Mouse (Mus musculus) right cerebral cortex, adult 2 months (tissue): ENCODE measurements around the gene Mrln.

Experiments
- DNase-seq, 2 experiments: peaks; one replicate each; pipeline ENCODE4 v3.0.0; 2021 to 2022; ENCODE audit warnings: low spot score in 2 of 2

The Mrln gene

DNA sequence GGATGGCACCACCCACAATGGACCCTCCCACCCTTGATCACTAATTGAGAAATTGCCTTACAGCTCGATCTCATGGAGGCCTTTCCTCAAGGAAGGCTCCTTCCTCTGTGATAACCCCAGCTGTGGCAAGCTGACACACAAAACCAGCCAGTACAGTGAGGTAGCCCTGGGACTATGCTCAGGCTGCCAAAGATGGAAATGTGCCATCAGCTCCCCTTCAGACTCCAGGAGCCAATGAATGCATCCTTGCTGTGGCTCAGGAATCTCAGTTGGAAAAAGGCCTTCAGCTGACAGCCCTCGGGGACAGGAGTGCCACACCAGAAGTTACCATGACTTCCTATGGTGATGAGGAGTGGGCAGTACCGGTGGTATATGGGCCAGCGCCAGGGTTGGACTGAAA, 50.2 kb downstream of the Mrln start:
- no peak for DNase-seq

DNA sequence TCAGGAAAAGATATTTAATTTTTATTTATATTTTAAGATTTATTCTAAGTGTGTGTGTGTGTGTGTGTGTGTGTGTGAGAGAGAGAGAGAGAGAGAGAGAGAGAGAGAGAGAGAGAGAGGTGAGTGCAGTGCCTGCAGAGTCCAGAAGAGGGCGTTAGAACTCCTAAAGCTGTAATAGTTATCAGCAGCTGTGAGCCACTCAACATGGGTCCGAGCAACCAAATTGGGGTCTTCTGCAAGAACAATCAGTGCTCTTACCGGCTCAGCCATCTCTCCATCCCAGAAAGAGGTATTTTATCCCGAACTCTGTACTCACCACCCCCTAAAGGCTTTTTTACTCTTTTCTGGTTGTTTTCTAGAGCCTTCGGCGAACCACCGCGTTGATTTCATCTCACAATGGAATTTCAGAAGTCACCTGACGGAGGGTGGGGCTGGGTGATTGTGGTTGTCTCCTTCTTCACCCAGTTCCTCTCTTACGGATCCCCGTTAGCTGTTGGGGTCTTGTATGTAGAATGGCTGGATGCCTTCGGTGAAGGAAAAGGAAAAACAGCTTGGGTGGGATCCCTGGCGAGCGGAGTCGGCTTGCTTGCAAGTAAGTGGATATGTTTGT, 51.2 kb downstream of the Mrln start:
- DNase-seq: no peak

DNA sequence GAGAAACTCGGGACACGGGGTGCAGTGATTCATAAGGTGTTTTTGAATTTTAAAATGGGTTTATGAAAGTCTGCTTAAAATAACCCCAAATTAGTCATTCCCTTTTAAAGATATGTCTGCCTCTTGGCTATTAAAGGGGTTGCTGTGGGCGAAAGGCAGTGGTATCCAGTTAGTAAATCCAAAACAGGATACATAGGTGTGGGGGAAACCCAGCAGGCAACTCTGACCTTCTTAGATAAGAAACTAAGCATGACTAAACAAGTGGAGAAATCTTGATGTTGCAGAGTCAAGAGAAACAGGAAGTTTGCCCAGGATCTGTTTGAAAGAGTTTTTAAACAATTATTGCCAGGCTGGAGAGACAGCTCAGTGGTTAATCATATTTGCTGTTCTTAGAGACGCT, 52.6 kb downstream of the Mrln start:
- DNase-seq: no peak

DNA sequence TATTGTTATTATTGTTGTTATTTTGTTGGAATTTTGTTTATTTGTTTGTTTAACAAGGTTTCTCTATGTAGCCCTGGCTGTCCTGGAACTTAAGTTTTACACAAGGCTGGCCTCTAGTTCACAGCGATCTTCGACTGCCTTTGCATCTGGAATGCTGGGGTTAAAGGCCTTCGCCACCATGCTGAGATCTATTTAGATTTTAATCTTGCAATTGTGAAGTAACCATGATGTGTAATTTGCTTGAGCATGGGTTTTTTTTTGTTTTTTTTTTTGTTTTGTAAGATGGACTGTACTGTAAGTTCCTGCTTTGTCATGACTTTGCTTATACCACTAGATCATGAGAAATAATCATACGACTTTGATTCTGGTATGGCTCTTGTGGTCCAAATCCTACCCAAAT, 56.4 kb downstream of the Mrln start:
- no peak for DNase-seq

DNA sequence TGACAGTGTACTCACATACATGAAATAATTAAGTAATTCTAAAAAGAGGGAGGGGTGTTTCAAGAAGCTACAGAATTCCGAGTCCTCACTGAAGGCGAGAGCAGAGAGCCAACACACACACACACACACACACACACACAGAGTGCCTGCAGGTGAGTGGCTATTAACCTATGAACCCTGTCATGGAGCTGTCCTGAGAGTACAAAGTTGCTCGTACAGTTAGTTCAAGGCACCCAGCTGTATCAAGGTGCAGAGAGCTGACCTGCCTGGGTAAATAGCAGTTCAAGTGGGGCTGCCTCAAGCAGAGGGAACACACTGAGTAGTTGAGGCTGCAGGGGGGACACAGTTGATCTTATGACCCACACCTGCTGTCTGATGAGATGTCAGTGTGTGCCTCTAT, 57.6 kb downstream of the Mrln start:
- no peak for DNase-seq

DNA sequence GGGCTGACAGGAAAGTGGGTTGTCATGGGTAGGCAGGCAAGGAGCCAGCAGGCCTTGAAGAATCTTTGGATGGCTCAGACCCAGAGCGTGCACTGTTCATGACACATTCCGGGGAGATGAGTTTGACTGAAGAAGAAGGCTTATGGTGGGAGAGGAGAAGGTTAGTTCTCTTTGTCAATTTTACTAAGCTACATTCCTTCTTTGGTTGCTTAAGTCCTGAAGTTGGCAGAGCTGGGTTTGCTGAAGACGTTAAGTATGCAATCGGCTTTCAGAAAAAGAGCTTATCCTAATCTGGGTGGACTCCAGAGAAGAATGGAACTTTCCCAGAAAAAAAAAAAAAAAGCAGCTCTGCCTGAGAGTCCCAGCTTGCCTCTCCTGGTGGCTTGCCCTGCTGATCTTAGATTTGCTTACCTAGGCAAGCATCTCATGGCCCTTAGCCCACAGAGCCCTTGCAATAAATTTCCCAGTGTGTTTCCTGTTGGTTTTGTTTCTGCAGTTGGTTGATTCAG, 59.3 kb downstream of the Mrln start:
- DNase-seq: no peak

DNA sequence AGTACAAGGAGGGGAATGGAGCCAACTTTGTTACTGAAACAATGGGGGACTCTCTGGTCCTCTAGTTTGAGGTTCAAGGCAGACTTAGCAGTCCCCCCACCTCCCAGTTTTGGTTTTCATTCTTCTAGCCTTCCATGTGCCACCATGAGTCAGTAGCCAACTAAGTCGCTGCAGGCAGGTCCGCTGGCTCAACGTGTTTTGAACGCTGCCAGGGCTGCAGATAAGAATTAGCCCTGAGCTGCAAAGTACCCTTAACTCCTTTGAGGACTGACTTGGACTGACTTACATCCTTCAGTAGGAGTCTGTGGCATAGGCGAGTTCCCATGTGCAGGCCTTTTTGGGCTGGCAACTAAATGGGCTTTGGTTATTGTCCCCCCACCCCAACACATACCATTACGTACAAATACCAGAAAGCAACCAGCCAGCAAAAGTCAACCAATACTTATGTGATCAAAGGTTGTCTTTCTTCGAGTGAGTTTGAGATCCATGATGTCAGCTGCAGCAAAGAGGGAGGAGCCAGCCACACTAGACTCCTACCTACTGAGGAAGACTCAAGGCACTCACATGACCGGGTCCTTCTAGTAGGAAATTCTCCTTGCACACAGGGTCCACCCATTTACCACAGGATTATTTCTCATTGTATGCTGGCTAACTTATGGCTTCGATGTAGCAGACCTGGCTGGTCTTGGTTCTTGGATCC, 60.0 kb downstream of the Mrln start:
- no peak for DNase-seq

DNA sequence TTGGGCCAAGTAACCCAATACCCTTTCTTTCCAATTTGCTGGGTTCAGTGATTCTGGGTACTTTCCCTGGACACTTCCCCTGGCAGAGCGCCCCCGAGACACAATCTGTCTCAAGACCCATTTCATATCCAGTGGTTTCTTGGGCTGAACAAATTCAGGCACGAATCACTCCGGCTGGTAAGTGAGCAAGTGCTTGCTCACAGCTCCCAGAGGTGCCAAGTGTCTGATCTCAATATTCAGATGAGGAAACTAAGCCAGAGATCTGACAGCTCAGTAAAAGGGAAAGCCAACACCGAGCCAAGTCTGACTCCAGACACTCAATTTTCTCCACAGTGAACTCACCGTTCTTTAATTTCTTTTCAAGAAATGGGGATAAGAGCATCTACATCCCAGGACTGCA, 62.0 kb downstream of the Mrln start:
- peak in 1 of 2 experiments; percentile 28 for DNase-seq

DNA sequence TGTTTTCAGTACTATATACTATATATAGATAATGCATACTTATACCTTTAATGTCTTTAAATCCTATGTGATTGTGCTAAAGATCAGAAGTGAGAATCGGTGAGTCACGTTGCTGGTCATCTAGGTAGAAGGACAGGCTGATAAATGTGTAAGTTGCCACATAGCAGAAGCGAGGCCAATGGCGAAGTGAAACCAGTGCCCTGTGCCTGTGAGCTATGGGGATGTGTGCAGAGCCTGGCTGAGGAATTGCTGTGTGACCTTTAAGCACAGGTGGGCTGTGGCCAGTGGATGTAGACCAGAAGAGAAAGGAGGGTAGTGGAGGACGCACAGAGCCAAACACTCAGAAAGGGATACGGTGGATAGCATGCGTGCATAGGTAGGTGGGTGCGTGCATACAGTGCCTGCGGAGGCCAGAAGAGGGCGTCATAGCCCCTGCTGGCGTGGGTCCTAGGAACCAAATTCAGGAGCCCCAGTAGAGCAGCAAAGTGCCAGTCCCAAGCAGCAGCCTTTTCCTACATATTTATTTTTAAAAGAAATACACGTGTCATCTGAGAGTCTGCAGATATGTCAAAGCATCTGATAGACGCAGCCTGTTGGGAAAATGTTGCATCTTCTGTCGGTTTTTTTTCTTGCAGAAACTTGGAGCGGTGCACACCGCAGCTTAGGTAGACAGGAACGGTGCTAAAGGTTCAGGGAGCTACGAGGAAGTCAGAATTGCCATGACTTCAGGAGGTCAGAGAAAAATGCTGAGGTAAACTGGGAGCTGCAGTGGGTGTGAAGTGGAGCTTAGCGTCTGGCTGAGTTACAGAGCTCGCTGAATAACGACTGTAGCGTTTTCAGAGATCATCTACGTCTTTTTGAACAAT, 64.3 kb downstream of the Mrln start:
- no peak for DNase-seq
